Mouse (Mus musculus) urinary bladder, postnatal 14 days (tissue): ENCODE data around the gene Tmem201.

Experiments
- DNase-seq: peaks from one replicate; pipeline ENCODE4 v3.0.0; 2021; ENCODE audit warnings: low spot score

Gene Tmem201

DNA sequence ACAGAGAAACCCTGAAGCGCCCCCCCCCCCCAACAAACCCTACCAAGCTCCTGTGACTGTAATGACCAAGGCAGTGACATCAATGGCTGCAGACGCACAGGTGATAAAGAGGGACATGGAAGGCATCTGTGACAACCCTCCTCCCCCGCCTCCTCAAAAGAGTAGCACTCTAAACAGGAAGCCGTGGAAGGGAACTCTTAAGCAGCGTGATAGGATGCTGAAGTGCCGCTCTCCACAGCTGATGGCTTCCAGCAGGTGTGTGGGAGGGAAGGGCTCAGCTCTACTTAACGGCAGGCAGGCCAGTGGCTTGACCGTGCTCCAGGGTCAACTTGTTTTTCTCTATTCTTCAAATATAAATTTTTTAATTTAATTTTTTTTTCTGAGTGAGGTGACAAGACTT, 16.7 kb downstream of the Tmem201 start:
- DNase-seq: no peak

GRCm38 (mm10) chr4:149719686-149720085, 18.2 kb downstream of the Tmem201 start:
- DNase-seq: peak; percentile 39

DNA sequence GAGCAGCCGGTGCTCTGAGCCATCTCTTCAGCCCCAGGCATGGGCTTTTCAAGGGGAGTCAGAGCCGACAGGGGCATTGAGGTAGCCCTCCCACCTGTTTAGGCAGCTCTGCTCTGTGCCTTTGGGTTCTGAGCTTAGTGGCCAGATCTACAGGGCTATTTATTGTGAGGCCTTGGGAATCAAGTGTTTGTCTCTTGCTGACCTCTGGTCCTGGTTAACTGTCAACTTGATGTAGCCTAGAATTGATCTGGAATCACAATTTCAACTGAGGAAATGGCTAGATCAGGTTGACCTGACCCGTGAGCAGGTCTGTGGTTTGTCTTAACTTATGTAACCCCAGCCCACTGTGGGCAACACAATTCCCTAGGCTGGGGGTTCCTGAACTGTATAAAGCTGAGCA, 23.3 kb downstream of the Tmem201 start:
- DNase-seq: no peak

- DNase-seq: peak; percentile 45
Observed at GRCm38 (mm10) chr4:149711955-149712354, 25.9 kb downstream of the Tmem201 start.

DNA sequence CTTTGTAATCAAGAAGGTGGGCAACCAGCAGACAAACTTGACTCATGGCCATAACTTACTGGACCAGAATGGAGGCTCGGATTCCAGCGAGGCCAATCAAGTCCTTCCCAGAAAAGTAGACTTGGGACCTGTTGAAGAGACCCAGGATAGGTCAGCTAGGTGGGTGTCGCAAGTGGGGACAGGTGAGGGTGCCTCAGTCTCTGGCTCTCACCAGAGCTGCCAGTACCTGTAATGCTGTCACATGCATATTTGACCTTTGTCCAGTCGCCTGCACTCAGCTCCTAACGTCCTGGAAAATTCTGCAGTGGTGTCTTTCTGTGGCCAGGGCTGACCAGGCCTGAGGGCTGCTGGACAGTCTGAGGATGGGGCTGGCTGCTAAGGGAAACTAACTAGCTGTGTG, 26.4 kb downstream of the Tmem201 start:
- no peak for DNase-seq

DNA sequence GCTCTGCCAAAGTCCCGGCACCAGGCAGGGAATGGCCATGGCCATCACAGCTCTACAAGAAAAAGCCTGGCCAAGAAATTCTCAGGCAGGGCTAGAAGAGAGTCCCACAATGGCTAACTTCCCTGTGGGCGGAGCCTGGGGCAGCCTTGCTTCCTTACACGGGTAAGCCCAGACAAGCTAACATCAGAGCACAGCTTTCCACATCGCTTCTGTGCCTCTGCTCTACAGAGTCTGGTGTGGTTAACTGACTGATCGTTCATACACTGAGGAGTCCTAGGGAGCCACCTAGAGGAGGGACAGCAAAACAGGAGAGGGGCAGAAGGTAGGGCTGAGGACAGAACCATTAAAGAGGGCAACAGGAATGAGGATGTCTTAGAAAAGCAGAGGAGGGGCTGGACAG, 27.3 kb downstream of the Tmem201 start:
- DNase-seq: peak; percentile 56

- no peak for DNase-seq
Observed at GRCm38 (mm10) chr4:149705941-149706340, 31.9 kb downstream of the Tmem201 start.

- no peak for DNase-seq
Observed at GRCm38 (mm10) chr4:149705298-149705697, 32.5 kb downstream of the Tmem201 start.

GRCm38 (mm10) chr4:149702210-149702979, 35.4 kb downstream of the Tmem201 start, which contains the start of gene Pik3cd:
Gene Pik3cd, minus strand, starts transcription at chr4:149702571.
- no peak for DNase-seq

- DNase-seq: peak; percentile 26
Observed at GRCm38 (mm10) chr4:149701426-149702209, 36.2 kb downstream of the Tmem201 start.

GRCm38 (mm10) chr4:149699953-149700352, 37.9 kb downstream of the Tmem201 start:
- no peak for DNase-seq

DNA sequence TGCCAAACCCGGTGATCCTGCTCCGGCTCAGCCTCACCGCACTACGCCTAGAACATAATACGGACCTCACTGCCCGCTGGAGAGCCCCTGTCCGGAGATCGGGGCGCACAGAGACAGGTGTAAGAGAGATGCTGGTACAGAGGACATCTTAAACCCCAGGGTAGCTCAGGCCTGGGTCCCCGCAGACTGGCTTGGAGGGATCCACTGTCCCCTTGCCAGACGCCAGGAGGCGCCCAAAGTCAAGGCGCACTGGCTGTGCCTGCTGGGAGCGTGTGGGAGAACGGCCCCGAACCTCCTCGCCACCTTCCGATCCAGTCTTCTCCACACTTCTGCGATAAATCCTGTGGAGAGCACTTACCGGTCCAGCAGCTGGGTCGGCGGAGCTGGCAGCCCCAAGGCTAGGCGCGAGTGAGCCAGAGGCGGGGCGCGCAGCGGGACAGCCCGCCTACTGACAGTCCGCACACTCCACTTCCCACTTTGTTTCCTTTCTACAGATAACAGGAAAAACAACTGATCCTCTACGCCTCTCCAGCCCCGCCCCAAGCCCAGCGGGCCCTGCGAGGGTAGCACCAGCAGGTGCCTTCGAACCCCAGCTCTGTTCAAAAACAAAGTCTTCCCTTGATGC, 39.5 kb downstream of the Tmem201 start:
- DNase-seq: peak; percentile 56

DNA sequence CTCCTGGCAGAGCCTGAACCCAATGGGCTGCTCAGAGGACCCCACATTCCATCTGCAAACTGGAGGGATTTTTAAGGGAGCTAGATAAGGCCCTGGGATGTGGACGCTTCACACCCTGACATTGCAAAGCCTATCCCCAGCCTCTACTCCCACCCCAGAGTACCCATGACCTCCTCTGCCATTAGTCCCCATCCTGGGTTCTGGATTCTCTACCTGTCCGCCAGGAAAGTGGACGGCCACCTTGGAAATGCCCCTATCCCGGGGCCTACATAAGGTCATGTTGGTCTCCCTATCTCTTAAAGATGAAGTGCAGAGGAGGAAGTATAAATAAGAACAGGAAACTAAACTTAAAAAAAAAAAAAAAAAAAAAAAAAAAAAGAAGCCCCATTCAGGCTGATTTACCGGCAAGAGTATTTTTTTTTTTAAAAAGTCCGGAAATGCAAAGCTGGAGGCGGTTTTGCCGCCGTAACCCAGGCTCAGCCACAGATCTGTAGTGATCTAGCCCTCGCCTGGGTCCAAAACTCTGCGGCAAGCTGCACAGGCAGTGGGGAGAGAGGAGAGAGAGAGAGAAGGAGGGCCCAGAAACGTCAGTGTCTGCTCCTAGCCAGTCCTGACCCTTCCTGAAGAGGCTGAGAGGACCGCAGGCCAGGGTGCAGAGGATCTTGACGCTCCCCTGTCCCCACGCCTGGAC, 40.2 kb downstream of the Tmem201 start:
- DNase-seq: peak; percentile 14

DNA sequence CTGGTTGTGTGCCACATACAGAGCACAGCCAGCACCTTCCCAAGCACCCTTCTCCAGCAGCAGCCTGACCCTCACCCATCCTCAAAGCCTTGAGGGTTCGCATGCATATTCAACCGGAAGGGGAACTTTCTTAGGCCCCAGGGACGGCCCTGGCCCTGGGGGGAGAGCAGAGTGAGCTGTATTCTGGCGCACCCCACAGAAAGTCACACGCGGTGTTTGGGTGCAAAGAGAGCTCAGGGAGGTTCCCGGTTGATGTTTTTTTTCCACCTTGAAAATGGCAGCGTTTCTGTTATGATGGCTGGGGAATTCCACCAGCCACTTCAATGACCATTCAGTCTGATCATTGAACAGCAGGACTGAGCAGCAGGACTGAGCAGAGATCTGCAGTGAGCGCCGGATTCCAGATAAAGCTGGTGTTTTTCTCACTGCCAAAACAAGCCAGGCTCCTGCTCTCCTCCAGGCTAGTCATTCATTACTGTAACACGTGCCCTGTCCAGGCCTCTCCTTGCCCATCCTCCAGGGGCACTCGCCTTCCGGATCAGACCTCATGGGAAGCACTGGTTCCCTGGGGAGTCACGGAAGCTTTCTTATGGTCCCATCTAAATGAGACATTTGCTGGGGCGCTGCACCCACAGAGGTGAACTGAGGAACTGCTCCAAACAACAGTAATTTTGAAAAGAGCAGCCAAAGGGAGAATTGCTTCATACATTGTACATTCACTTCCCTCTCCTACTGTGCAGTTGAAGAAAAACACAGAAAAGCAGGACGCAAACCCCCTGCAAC, 41.5 kb downstream of the Tmem201 start:
- no peak for DNase-seq

- DNase-seq: no peak
Observed at GRCm38 (mm10) chr4:149691368-149691767, 46.5 kb downstream of the Tmem201 start.

- no peak for DNase-seq
Observed at GRCm38 (mm10) chr4:149690828-149691280, 47.0 kb downstream of the Tmem201 start.

- no peak for DNase-seq
Observed at GRCm38 (mm10) chr4:149689822-149690700, 47.8 kb downstream of the Tmem201 start.

- DNase-seq: no peak
Observed at GRCm38 (mm10) chr4:149688861-149689260, 49.0 kb downstream of the Tmem201 start.

DNA sequence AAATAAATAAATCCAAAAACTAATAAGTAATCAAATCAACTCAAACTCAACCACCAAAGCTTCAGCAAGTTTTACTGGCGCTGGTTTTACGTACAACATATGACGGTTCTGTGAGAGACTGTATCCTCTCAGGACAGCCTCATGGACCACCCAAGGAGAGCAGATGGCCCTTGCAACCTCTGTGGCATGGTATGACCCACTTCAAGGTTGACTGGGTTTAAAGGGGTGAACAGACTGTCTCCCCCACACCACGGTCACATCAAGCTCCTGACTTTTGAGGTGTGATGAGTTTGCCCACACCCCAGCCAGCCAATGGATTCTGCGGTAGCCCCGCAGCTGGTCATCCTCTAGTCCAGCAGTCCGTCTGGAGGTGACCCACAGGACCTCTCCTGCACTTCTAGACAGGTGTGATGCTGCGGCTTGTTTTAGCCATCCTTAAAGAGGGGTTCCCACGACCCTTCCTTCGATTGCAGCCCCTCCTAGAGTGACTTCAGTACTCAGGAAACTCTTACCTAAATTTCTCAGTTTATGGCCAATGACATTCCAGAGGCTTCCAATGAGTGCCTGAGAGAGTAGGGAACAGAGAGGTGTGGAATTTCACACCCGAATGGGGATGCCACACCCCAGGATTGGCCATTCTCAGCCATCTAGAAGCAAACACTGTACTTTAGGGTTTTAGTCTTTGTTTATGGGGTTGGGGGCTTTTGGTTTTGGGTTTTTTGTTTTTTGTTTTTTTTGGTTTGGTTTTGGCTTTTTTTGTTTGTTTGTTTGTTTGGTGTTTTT, 52.8 kb downstream of the Tmem201 start:
- no peak for DNase-seq
